Mouse (Mus musculus): ENCODE results near the gene Ehmt1.

DNA sequence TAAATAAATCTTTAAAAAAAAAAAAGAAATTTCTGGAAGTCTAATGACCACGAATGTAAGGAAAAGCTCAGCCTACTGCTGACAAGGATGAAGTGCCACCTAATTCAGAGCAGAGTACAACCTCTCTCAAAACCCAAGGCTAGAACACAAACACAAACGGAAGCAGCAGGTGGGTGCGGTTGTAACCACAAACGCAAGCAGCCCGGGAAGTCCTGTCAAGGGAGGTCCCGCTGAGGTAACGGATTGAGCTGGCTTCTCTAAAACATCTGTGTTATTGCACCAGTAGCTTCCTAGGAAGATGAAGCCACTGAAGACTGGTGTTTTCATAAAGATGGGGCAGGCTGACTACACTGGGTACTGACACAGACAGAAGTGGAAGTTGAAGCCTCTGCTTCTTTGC is 171.5 kb downstream of the Ehmt1 start:
- TF ChIP-seq CTCF (conservative IDR thresholded peaks at IDR 0.05; ENCODE audit: low read length), result no peak
- TF ChIP-seq NANOG (IDR thresholded peaks at IDR 0.05; ENCODE audit: borderline replicate concordance, low read length), result no peak
- no peak for TF ChIP-seq POU5F1 (IDR thresholded peaks at IDR 0.05; ENCODE audit: borderline replicate concordance, low read length)
